16 mouse cellular contexts compared by ENCODE assay signal in the genomic region with DNA sequence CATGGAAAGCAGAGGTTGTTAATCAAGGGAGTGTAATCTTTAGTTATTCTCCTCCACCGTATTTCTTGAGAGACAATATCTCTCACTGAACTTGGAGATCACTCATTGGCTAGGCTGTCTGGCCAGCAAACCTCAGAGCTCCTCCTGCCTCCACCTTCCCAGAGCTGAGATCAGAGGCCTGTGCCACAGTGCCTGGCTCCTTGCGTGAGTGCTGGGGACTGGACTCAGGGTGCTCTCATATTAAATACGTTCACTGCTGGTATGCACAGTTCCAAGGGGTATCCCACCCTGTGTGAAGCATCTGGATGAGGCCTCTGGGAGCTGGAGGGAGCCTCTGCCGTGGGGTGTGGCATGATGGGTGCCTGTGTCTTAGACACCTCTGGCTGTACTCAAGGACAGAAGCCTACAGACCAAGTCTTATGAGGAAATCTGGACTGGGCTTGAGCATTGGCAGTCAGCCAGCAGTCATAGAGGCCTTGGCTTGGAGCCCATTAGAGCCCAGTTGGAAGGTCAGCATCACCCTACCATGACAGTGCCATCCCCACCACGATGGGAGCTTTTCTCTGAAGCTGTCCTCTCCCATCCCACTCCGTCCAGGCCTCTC. TPM values are rescaled to one million over a fixed set of nuclear protein-coding genes. Genes with fewer than 3 reads are reported as not detected.
A peak's percentile ranks its signal among the peaks of the same experiment; 100 is the strongest.
DNase-seq lines count a peak whose midpoint lies in the region; ATAC-seq lines count a peak whose summit lies in the region.
"Had no signal": no experiment of that assay in that cellular context is flagged by ENCODE, and none has a peak within 500 bp of the region (broad histone marks: within the 10 kb centered on the region; RNA-seq: fewer than 3 reads in every experiment).

No protein-coding gene starts in this region.

- 77% methylated on average over 6 of the region's 6 CpGs for WGBS in kidney, embryonic 14.5 days

- no peak overlapping the region for H3K4me3 ChIP-seq in kidney, embryonic 14.5 days (ENCODE audit: low read length)
- H3K4me3 ChIP-seq: left cerebral cortex, adult 2 months; limb, embryonic 12.5 days had no signal

- no peak for ATAC-seq in kidney, embryonic 14.5 days (ENCODE audit: low FRiP score, low TSS enrichment)
- no peak for ATAC-seq in frontal cortex, adult (ENCODE audit: low TSS enrichment)
- ATAC-seq: hindbrain, embryonic 16.5 days had no signal

- no peaks in the 10 kb centered on the region for H3K36me3 ChIP-seq in kidney, embryonic 14.5 days (ENCODE audit: control insufficient read depth, insufficient read depth, low read length)
- H3K36me3 ChIP-seq: limb, embryonic 12.5 days had no signal

- H3K4me2 ChIP-seq in kidney, embryonic 14.5 days (replicated peaks; ENCODE audit: low read depth, low read length), result no peak overlapping the region
- H3K4me2 ChIP-seq: limb, embryonic 12.5 days had no signal

- no peak overlapping the region for H3K27ac ChIP-seq in kidney, embryonic 14.5 days (ENCODE audit: low read depth, low read length)
- H3K27ac ChIP-seq: left cerebral cortex, adult 2 months; limb, embryonic 12.5 days; macrophage had no signal

- no peaks in the 10 kb centered on the region for H3K4me1 ChIP-seq in kidney, embryonic 14.5 days (ENCODE audit: control insufficient read depth, insufficient read depth, low read length)

- no peaks in the 10 kb centered on the region for H3K9me3 ChIP-seq in kidney, embryonic 14.5 days (ENCODE audit: control insufficient read depth, low read length)
- H3K9me3 ChIP-seq: limb, embryonic 12.5 days had no signal

- H3K9ac ChIP-seq in kidney, embryonic 14.5 days (ENCODE audit: low read depth, low read length), result no peak overlapping the region
- H3K9ac ChIP-seq: limb, embryonic 12.5 days had no signal

- peak; percentile 38 for DNase-seq in adrenal gland, adult 2 months
- DNase-seq in adrenal gland, postnatal 4 days (ENCODE audit: low spot score in 2 of 2), result no peak
- peak; percentile 17 for DNase-seq in kidney, adult 18-20 months
- DNase-seq in lung, postnatal 14 days, result peak; percentile 22
- DNase-seq in lung, adult 18-20 months, result no peak
- peak; percentile 45 for DNase-seq in kidney, postnatal 14 days
- DNase-seq: right cerebral cortex, postnatal 4 days had no signal

- peaks cover 20% of the 10 kb centered on the region; the same call in 1 of the 2 replicates for H3K27me3 ChIP-seq in kidney, embryonic 14.5 days (ENCODE audit: control insufficient read depth, insufficient read depth, low read length)

RNA-seq across cellular contexts. Expression of a gene that starts 17.6 kb away (rescaled TPM):
- under 1 TPM; 0.26 to 0.62 TPM for total RNA-seq in adrenal gland, adult 2 months (2021)
- polyA plus RNA-seq in adrenal gland, adult 2 months (2012; rRNA removed), result 0.51 and 0.68 TPM in 2 replicates
- 1 to 10 TPM; 1.0 to 1.2 TPM for total RNA-seq in adrenal gland, postnatal 4 days (2021)
- polyA plus RNA-seq in kidney, embryonic 14.5 days (2014; fragmentation: Nextera tagmentation; extraction: Ambion mirVana), result 0.22 and 0.34 TPM in 2 replicates
- total RNA-seq: common myeloid progenitor, adult 5-6 weeks; monocyte, adult 5-6 weeks had no signal
- polyA plus RNA-seq: macrophage; stomach, embryonic 14.5 days had no signal

Comparison
In these comparisons a context has a peak if more than half of its experiments do, and no peak if none do; other contexts are left out.
1. DNase-seq: peak in adrenal gland, adult 2 months (single experiment), kidney, adult 18-20 months (single experiment), lung, postnatal 14 days (single experiment) and kidney, postnatal 14 days (single experiment); none in adrenal gland, postnatal 4 days (0 of 2) and lung, adult 18-20 months (0 of 2).